Mouse (Mus musculus) myocyte (in vitro differentiated cells): ENCODE results near the gene Bcl2.

Experiments used
- CEBPB ChIP-seq: IDR thresholded peaks from 2 replicates; pipeline ENCODE4 v1.6.1; 2011; ENCODE audit warnings: mild to moderate bottlenecking, moderate library complexity; ENCODE audit not compliant: poor library complexity, insufficient read depth, severe bottlenecking
- TCF12 ChIP-seq: IDR thresholded peaks from one replicate; pipeline ENCODE4 v1.6.1; 2011; ENCODE audit warnings: mild to moderate bottlenecking, control low read depth; ENCODE audit not compliant: poor library complexity, insufficient read depth, severe bottlenecking

DNA sequence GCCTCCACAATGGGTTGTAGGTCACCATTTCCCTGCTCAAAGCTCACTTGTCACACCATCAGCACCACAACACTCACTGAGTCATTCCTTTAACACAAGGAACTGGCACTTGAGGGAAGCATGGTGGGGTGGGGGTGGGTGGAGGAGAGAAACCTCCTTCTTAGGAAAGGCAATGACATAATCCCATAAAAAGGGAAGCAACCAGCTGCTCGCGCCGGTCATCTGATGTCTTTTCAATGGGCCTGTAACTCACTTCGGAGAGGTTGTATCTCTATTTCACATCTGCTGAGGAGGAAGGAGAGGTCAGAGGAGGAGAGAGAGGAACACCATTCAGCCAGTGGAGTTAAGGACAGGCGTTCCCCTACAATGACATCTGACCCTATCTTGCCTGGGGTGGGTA lies 86.8 kb downstream of the Bcl2 start:
- peak; percentile 53 for TF ChIP-seq TCF12
- TF ChIP-seq CEBPB: 0 out of 2 replicates have a peak, but pooled peaks have one; percentile 21
